Mouse (Mus musculus): ENCODE data around the gene Gal3st4.

Gal3st4 gene

DNA sequence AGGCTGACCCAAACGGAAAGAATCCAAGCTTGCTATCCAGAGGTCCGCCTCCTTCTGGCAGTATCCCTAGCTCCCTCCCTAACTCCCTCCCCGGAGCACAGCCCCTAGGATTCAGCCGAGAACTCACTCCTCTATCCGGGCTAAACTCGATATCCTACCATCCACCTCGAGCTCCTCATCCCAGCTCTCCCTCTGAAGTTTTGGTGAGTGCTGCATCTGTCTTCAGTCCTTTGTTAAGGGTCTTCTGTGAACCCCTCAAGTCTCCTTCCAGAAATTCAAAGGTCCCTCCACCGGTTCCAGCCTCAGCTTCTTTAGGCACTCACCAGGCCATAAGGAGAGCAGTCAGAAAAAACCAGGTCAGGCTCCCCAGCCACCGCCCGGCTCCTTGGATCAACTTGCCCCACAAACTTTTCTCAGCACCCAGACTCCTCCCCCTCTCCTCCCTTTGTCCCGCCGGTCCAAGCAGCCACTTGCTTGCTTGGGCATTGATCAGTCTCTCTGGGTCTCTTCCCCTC is at the start of gene Gal3st4:
Gene Gal3st4, minus strand, starts transcription at position 432 of the 515 bp plus-strand sequence.
- peak; percentile 75 for DNase-seq (ENCODE audit: extremely low spot score)

DNA sequence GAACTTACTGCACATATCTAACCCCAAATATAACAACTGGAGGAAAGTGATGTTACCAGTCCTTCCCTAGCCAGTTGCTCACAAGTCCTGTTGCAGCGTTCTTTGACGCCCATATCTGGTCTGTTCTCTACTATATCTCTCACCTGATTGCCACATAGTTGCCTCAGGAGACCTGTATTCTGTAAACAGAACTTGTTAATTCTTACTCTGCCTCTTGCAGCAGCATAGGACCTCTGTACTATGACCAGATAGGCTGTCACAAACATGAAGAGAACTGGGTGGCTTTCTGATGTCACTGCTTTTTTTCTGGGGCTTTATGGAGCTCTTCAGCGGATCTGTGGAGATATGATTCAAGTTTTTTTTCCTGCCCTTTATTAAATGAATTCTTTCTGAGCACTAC is 40.2 kb upstream of the Gal3st4 start:
- no peak for DNase-seq (ENCODE audit: extremely low spot score)

DNA sequence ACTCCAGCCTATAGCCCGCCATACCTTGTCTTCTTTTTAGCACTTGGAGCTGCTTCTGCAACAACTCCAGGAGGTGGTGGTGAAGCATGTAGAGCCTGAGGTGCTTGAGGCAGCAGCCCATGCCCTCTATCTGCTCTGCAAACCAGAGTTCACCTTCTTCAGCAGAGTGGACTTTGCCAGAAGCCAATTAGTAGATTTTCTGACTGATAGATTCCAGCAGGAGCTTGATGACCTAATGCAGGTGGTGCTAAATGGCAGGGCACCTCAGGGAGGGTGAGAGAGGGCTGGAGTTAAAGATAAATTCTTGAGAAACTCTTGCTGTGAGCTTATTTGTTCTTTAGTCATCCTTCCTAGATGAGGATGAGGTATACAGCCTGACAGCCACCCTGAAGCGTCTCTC is 27.0 kb upstream of the Gal3st4 start:
- no peak for DNase-seq (ENCODE audit: extremely low spot score)

DNA sequence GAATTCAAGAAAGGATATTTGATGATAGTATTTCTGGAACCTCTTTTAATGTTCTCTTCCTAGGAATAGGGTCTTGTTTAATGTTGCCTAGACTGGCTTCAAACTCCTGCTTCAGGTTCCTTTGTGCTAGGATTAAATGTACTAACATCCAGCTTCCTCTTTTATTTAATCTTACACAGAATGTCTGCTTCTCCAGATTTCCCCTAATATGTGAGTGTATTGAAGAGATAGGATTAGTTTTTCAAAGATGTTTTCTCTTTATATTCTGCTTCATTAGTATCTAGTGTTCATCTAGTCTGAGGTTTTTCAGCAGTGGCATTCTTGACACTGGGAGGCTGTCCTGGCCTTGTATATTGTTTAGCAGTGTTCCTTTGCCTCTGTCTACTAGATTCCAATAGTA is 21.5 kb upstream of the Gal3st4 start:
- no peak for DNase-seq (ENCODE audit: extremely low spot score)

DNA sequence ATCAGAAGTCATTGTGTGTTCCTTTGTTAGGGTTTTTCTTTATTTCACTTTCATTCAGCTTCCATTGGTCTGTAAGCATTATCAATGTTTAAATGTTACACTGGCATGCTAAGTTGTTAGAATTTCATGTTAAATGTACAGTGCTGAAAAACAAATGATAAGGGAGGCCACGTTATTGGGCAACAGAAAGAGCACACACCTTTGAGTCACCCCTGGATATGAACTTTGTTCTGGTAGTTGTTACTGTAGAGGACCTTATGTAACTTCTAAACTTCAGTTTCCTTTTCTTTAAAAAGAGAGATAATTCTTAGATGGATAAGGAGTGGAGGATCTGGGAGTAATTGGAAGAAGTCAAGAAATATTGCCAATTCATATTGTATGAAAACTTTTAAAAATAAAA is 19.0 kb upstream of the Gal3st4 start:
- no peak for DNase-seq (ENCODE audit: extremely low spot score)

DNA sequence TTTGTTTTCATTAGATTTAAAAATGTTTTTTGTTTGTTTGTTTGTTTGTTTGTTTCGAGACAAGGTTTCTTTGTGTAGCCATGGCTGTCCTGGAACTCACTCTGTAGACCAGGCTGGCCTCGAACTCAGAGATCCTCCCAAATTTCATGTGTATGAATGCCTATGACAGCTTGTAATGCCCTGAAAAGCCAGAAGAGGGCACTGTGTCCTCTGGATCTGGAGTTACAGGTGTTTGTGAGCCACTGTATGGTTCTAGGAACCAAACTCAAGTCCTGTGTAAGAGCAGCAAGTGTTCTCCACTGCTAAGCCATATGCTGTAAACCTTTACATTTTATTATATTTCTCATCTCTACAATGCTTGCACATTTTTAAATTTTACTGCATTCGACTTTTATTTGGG is 15.2 kb upstream of the Gal3st4 start:
- no peak for DNase-seq (ENCODE audit: extremely low spot score)

DNA sequence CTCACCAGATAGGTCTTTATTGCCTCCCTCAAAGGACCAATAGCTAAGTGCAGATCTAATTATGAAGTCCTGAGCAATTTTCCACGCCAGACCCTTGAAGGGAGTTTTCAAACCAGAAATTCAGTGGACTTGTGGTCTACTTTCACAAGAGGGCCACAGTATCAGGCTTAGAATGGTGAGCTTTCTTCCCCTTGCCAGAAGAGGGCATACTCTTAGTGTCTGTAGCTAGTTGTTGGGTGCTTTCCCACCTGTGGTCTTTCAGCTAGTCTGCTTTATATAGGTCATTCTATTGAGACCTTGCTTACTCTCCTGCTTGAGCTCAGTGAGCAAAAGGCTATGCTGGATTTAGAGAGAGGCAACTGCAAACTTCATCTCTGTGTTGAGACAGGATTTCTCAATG is 10.9 kb upstream of the Gal3st4 start:
- DNase-seq (ENCODE audit: extremely low spot score): no peak

DNA sequence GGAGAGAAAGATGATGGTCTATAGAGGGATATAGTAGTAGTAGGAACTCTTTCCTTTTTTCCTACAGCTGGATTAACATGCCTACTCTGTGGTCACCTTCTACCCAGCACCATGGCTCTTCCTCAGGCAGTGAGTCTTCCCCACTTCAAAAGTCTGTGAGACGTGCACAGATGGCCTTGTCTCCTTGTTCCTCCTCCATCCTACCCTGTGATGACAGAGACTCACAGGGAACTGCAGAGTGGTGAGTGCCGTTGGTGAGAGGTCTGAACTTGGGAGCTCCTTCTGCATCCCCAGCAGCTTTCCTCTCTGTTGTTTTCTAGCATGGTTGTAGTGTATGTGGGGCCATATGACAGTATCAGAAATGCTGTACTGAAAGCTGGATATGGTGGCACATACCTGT is 9.2 kb upstream of the Gal3st4 start:
- DNase-seq (ENCODE audit: extremely low spot score): no peak

DNA sequence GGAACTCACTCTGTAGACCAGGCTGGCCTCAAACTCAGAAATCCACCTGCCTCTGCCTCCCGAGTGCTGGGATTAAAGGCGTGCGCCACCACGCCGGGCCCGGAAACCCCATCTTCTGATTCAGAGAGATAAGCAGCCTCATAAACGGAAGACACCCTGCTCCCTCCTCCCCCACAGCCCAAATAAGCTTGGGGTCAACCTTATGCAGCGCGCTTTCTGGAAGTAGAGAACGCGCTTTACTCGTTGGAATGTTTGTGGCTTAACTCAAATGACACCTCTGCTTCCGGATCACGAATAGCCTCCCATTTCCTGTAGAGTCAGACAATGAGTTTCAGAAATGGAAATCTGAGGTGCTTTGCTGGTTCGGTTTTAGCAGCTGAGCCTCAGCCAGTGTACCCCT is 8.2 kb upstream of the Gal3st4 start:
- DNase-seq (ENCODE audit: extremely low spot score): no peak

DNA sequence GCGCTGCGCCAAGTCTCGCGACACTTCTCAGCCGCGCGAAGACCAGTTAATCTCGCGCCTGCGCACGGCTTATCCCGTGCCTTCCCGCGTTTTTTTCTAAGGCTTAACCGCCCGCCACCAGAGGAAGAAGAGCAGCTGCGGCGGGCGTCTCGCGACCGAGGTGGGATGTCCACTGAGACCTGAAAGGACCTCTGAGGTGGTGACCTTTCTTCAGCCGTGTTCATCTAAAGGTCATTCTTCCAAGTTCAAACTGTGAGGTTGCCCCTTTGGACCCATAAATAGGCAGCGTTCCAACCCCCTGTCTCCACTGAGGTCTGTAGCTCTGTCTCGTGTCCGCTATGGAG is 7.8 kb upstream of the Gal3st4 start:
- no peak for DNase-seq (ENCODE audit: extremely low spot score)

DNA sequence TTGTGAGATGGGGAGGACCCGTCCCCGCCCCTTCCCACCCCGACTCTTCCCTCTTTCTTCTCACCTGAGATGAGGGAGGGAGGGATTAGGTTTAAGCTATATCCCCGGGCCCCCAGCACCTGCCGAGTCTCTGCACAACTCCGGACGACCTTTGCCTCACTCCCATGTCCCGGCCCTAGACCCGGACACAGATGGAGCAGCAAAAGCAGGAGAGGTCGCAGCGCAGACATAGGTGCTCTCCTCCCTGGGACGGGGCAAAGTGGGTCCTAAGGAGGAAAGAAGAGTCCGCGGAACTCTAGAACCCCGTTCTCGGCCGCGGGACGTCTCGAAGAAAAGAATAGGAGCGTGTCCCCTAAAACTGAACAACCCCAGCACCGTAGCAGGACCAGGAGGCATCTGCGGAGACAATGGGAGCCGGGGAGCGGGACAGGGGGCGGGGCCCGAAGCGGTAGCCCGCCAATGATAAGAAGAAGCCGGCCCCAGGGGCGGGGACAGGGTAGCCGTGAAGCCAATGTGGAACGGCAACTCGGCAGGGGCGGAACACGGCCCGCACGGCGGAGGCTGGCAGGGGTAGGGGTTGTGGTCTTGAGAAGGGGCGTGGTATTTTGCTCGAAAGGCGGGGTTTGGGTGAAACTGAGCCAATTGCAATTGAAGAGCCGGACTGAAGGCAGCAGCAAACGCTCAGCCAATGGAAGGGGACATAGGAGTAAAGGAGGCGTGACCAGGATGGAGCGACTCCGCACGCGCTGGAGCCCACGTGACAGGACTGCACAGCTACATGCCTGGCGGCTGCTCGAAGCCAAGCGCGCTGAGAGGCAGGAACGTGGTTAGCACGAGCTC is 7.2 kb upstream of the Gal3st4 start, which contains the start of the genes Gm43720, Gpc2 and Stag3:
Gene Gm43720, minus strand, starts transcription at position 374 of the 840 bp plus-strand sequence.
Gene Gpc2, minus strand, starts transcription at position 421 of the 840 bp plus-strand sequence.
Gene Stag3, plus strand, starts transcription at position 656 of the 840 bp plus-strand sequence.
- peak; percentile 99 for DNase-seq (ENCODE audit: extremely low spot score)

DNA sequence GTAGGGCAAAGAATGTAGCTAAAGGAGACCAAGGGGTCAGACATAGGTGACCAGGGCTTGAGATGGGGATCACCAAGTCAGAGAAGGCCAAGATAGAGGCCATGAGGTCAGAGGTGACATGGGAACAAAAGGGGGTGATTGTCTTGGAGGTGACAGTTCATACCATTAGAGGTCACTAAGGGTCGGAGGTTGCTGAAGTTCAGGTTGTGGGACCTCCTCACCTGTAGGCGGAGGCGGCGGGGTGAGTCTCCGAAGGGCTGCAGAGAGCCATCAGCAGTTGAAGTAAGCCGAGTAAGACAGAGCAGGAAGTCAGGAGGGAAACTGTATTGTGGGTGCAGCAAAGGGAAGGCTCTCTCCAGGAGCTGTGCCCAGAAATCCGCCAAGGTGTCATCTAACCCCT is 5.4 kb upstream of the Gal3st4 start:
- no peak for DNase-seq (ENCODE audit: extremely low spot score)

DNA sequence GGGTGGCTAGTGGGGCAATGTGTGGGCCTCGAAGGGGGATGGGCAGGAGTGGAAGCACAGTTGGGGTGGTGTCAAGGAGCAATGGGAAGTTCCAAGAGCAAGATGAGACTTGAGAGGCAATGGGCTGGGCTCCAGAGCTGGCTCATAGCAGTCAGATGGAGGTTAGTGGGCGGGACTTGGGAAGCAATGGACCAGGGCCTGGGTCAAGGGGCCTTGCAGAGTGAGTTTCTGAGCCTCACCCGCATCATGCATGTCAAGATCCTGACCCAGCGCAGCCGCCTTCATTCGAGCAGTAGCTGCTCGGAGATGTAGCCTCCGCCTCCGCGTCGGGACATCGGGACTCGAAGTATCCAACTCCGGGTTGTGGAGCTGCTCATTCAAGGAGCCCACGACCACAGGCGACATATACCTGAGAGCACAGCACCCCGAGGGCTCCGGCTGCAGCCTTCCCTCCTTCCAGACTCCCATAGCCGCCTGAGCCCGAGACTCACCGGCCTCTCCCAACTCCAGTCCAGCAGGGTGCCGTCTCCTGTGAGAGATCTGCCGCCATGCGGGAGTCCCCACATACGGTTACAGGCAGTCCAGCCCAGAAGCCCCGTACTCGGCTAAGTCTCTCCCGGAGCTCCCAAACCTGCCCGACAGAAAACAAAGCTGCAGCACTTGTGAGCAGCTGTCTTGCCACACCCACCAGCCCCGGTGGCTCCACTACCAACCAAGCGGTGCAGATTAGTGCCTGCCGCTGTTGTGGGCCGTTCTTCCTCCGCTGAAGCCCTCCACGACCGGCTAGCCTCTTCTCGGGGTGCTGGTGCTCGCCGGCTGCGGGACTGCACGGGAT is 2.8 kb upstream of the Gal3st4 start:
- peak; percentile 62 for DNase-seq (ENCODE audit: extremely low spot score)

DNA sequence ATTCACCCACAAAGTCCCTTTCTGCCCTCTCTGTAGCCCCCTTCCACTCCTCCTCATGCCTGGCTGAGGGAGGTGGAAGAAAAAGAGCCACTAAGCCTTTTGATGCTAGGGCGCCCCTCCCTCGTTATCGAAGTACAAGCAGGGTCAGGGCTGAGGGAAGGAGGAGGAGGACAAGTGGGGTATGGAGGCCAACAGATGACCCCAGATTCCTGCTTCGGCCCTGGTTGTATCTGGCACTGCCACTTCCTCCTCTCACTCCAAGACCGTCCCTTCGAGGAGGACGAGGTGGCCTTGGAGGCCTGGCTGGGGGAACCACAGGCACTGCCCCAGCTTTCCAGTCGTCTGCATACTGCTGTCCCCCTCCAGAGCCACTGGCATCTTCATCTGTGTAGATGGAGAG is 1.5 kb upstream of the Gal3st4 start:
- DNase-seq (ENCODE audit: extremely low spot score): no peak

DNA sequence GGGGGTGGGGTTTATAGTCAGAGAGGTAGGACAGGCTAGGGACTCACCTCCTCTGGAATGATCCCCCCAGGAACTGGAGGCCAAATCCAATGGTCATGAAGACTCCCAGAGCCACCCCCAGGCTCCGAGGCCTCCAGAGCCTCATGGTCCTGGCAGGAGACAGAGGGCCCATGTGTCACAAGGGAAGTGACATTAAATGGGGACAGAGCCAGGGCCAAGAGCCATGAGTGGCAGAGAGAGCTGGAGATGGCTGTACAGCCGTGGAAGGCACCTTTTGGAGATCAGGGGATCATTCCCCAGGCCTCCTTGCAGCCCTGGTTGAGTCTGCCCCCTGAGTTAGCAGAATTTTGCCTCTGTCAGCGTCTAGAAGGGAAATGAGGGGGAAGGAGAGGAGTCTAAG is 1.4 kb downstream of the Gal3st4 start:
- DNase-seq (ENCODE audit: extremely low spot score): no peak

DNA sequence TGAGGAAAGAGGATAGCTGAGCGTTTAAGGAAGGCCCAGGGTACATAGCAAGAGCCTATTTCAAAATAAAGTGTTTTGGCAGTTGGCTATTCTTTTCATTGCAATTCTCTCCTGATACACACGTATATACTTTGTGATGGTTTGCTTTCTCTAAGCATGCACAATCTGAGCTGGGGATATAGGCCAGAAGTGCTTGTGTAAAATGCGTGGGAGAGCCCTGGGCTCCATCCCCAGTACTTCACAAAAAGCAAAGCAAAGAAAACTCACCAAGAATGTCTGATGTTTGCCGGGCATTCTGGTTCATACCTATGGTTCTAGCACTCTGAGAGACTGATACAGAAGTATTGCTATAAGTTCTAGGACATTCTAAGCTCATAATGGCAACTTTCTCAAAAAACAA is 3.7 kb downstream of the Gal3st4 start:
- no peak for DNase-seq (ENCODE audit: extremely low spot score)

DNA sequence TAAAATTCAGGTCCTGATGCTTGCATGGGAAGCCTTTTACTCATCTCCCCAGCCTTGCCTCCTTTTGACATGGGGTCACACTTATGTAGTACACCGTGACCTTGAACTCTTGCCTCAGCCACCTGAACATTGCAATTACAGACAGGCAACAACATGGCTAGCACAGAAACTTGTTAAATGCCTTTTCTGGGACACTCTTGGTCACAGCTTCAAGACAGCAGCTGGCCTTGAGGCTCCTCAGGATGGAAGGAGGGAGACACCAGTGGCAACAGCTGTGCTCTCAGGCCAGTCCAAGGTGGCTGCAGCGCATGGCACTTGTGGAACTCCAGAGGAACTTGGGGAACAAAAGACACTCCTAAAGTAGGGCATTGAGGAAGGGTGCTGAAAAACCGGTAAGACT is 5.5 kb downstream of the Gal3st4 start:
- no peak for DNase-seq (ENCODE audit: extremely low spot score)

DNA sequence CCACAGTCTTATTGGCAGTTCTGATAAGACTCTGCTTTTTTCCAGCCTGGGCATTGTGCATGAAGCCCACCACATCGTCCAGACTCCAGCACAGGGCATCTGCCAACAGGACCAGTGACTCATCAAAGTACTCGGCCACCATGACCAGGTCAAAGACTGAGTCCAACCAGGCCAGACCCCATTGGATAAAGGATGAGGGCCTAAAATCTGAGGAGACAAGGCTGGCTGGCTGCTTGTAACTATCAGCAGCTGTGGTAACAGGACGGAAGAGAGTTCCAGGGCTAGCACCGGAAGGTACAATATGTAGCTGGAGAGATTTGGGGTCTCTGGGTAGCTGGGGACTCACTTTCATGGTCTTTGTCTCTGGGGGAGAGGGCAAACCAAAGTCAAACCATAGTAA is 6.9 kb downstream of the Gal3st4 start:
- no peak for DNase-seq (ENCODE audit: extremely low spot score)

DNA sequence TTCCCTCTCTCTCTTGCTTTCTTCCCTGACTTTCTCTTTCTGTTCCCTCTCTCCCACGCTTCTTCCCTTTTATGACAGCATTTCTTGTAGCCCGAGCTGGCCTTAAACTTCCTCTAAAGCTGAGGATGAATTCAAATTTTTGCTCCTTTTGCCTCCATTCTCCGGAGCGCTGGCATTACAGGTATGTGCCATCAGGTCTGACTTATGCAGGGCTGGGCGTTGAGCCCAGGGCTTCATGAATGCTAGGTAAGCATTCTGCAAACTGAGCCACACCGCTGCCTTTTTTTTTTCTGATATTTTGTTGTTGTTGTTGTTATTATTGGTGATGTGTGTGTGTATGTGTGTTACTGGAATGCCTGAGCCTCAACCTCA is 8.4 kb downstream of the Gal3st4 start:
- DNase-seq (ENCODE audit: extremely low spot score): no peak

DNA sequence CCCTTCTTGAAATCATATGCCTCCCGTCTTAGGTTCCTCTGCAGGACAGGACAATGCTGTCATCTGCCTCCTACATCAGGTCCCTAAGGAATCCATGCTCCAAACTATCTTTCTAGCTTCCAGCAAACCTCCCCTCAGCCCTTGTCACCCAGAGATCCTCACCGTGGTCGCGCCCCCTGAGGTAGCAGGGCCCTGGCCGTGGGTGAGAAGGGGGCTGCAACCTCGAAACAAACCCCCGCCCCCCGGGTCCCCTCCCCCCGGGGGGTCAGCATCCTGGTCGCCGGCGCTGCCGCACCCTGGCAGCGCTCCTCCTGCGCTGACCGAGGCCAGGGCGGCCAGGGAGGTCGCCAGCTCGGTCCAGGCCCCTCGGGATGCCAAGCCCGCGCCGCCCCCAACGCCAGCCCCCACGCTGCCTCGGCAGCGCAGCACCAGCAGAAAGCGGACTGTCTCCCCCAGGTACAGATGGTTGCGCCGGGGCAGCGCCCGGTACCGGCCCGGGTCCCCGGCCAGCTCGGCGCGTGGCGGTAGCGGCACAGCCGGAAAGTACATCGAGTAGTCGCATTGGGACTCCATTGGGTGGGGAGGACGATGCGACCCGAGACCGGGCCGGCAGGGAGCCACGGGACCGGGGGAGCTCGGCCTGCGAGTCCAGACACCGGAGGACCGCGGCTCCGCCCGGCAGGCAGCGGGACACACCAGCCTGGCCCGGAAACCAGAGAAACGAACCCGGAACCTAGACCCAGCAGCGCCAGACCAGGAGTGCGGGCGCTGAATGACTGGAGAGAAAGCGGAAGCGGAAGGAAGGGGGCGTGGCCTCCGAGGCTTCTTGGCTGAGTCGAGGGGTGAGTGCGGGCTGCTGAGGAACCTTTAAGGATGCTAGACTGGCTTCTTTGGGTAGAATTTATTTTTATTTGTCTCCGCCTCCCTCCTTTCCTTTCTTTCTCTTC is 9.1 kb downstream of the Gal3st4 start, which contains the start of gene BC037034:
Gene BC037034, minus strand, starts transcription at position 774 of the 947 bp plus-strand sequence.
- DNase-seq (ENCODE audit: extremely low spot score): peak; percentile 88

DNA sequence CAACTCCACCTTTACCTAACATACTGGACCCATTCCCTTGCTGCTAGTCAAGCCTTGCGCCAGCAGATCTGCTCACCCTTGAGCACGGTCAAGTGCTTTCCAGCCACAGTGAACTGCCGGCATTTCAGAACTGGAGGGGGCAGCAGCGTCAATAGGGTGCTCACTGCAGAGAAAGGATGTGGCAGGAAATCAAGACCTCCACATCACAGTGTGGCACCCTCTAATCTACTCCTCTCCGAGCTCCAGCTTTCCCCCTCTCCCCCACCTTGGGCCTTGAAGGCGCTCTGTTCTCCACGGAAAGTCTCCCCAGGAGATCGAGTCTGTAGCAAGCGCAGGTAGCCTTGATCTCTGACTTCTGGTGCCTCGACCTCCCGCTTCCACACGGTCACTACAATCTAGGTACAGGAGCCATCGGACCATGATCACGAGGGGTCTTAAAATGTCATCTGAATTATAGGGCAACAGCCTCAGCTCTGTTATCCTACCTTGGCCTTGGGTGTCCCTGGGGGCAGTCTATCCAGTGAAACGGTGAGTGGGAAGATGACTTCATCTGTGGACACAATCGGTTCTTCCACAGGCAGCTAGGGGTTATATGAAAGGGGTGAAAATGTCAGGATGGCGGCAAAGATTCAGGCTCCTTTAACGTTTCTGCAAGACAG is 9.9 kb downstream of the Gal3st4 start:
- DNase-seq (ENCODE audit: extremely low spot score): no peak

Data from embryo, embryonic 9.5 days (tissue).